Mouse (Mus musculus) liver, embryonic 12.5 days (tissue): ENCODE data around the gene Brd3os. TPM values are rescaled to one million over a fixed set of nuclear protein-coding genes. Genes with fewer than 3 reads are reported as not detected.

Source experiments
- ATAC-seq: fragments of 200-750 bp; cut with Nextera tagmentation; 2 replicates; pipeline ENCODE4 v1.8.0; 2017; ENCODE audit warnings: moderate number of reproducible peaks, mild to moderate bottlenecking, moderate library complexity
- H3K27ac ChIP-seq: fragments of 300-500 bp; sonication (generic); 2 replicates; pipeline ENCODE4 v1.5.1; 2016; ENCODE audit warnings: mild to moderate bottlenecking
- H3K27me3 ChIP-seq: fragments of 300-500 bp; sonication (generic); replicated peaks from 2 replicates; pipeline ENCODE4 v1.6.1; 2016; ENCODE audit warnings: mild to moderate bottlenecking, moderate library complexity
- H3K36me3 ChIP-seq: fragments of 300-500 bp; sonication (generic); 2 replicates; pipeline ENCODE4 v1.6.1; 2016; ENCODE audit warnings: mild to moderate bottlenecking, moderate library complexity
- H3K4me1 ChIP-seq: fragments of 300-500 bp; sonication (generic); 2 replicates; pipeline ENCODE4 v1.6.1; 2016
- H3K4me2 ChIP-seq: fragments of 300-500 bp; sonication (generic); 2 replicates; pipeline ENCODE4 v1.6.1; 2016; ENCODE audit warnings: mild to moderate bottlenecking, moderate library complexity
- H3K4me3 ChIP-seq: fragments of 300-500 bp; sonication (generic); 2 replicates; pipeline ENCODE4 v1.5.1; 2016; ENCODE audit warnings: mild to moderate bottlenecking, moderate library complexity
- H3K9ac ChIP-seq: fragments of 300-500 bp; sonication (generic); 2 replicates; pipeline ENCODE4 v1.6.1; 2016; ENCODE audit warnings: mild to moderate bottlenecking, moderate library complexity
- H3K9me3 ChIP-seq: fragments of 300-500 bp; sonication (generic); replicated peaks from 2 replicates; pipeline ENCODE4 v1.6.1; 2016; ENCODE audit warnings: mild to moderate bottlenecking, moderate library complexity
- WGBS: fragments of 180-500 bp; shearing (Covaris S2); methylation state at CpG from one replicate; pipeline ENCODE4 v1.1.7; 2016; ENCODE audit not compliant: insufficient replicate concordance; 5-methylcytosine and 5-hydroxymethylcytosine counted together
- polyA plus RNA-seq: library from polyadenylated mRNA; unstranded; fragments of >200 nt; fragmentation: Nextera tagmentation; extraction: Ambion mirVana; gene quantifications from 2 replicates; pipeline ENCODE4 v1.2.1, GENCODE M21; 2016

Brd3os gene
- polyA plus RNA-seq, 1 experiment from 2014 or later, result 1.4 TPM

- H3K36me3 ChIP-seq, result peaks cover 85% of the 10 kb centered on the region
- H3K4me3 ChIP-seq, result no peak overlapping the region
- H3K9me3 ChIP-seq, result no peaks in the 10 kb centered on the region
- no peaks in the 10 kb centered on the region for H3K27me3 ChIP-seq
- H3K27ac ChIP-seq, result no peak overlapping the region
- ATAC-seq, result no peak
- no peak overlapping the region for H3K4me2 ChIP-seq
- WGBS, result 84% methylated on average over 5 of the region's 5 CpGs
- H3K9ac ChIP-seq, result no peak overlapping the region
- H3K4me1 ChIP-seq, result peaks cover 7% of the 10 kb centered on the region
These were observed 5.7 kb downstream of the Brd3os start for GRCm38 (mm10) chr2:27447782-27448181.

- ATAC-seq, result no peak
- no peaks in the 10 kb centered on the region for H3K9me3 ChIP-seq
These were observed 8.1 kb downstream of the Brd3os start for GRCm38 (mm10) chr2:27450226-27450625.

DNA sequence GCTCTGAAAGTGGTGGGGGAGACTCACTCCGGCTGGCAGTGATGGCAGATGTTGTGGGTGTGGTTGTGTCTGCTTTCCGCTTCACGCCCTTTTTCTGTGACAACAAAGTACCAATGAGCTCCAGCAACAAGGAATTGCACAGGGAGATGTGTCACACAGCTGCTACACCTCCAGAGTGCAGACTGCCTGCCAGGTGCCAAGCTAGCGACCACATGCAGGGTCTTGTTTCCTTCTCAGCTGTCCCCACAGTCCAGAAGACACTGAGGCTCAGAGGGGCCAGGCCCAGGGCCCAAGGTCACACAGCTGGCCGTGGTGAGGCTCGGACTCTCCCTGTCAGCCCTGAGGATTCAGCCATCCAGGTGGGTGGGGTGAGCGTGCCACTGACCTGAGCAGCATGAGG, 17.6 kb downstream of the Brd3os start:
- H3K27me3 ChIP-seq, result no peaks in the 10 kb centered on the region
- ATAC-seq, result no peak
- 82% methylated on average over 7 of the region's 7 CpGs for WGBS

More at GRCm38 (mm10) chr2:27450226-27450625, 8.1 kb downstream of the Brd3os start:
- no peak overlapping the region for H3K4me3 ChIP-seq
- peaks cover 99% of the 10 kb centered on the region for H3K36me3 ChIP-seq
- no peaks in the 10 kb centered on the region for H3K4me1 ChIP-seq
- no peak overlapping the region for H3K4me2 ChIP-seq
- no peaks in the 10 kb centered on the region for H3K27me3 ChIP-seq
- no peak overlapping the region for H3K9ac ChIP-seq
- H3K27ac ChIP-seq, result no peak overlapping the region
- WGBS, result 81% methylated on average over 14 of the region's 14 CpGs

DNA sequence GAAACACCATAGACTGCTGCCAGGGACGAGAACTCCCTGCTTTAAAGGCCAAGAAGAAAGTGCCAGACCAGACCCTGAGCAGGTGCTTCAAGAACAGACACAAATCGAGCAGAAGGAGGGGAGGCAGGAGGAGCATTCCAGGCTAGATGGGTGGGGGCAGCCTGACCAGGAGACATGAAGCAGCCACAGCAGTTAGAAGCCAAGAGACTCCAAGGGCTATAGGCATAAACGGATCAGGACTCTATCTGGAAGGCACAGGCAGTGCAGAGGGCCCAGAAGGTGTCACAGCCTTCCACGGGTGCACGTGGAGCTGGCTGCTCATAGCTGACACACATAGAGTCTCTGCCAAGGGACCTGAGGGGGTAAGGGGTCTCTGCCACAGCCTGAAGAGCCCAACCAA, 18.0 kb downstream of the Brd3os start:
- no peak for ATAC-seq
- Histone ChIP-seq H3K36me3 (peaks cover 97% of the 10 kb centered on the region), H3K4me2 (no peak overlapping the region), H3K4me3 (no peak overlapping the region), H3K27ac (no peak overlapping the region), H3K4me1 (no peaks in the 10 kb centered on the region), H3K9ac (no peak overlapping the region), H3K27me3 (no peaks in the 10 kb centered on the region), H3K9me3 (no peaks in the 10 kb centered on the region)
- WGBS, result 79% methylated on average over 5 of the region's 5 CpGs

More for the DNA sequence above, 17.6 kb downstream of the Brd3os start:
- Histone ChIP-seq H3K27ac (no peak overlapping the region), H3K9ac (no peak overlapping the region), H3K4me1 (no peaks in the 10 kb centered on the region), H3K4me3 (no peak overlapping the region), H3K9me3 (no peaks in the 10 kb centered on the region), H3K36me3 (peaks cover 99% of the 10 kb centered on the region), H3K4me2 (no peak overlapping the region)

DNA sequence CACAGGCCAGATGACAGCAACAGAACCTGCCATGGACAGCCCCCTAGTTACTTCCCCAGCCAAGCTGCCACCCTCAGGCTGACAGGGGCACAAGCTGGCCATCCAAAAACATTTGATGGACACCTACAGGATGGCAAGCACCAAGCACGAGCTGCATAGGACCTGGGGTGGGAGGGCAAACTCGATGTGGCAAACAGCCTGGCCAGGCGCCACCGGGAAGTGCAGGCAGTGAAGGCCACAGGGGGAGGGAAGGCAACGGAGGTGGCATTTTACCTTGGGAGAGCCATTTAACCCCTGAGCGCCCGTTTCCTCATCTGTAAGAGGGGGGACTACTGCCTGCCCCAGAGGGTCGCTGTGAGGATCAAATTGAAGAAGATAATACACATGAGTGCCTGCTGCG, 18.5 kb downstream of the Brd3os start:
- H3K36me3 ChIP-seq, result peaks cover 97% of the 10 kb centered on the region
- ATAC-seq, result no peak
- no peak overlapping the region for H3K4me2 ChIP-seq
- H3K27ac ChIP-seq, result no peak overlapping the region
- no peaks in the 10 kb centered on the region for H3K9me3 ChIP-seq
- H3K27me3 ChIP-seq, result no peaks in the 10 kb centered on the region
- peaks cover 5% of the 10 kb centered on the region for H3K4me1 ChIP-seq
- H3K4me3 ChIP-seq, result no peak overlapping the region
- WGBS, result 76% methylated on average over 9 of the region's 9 CpGs
- no peak overlapping the region for H3K9ac ChIP-seq

GRCm38 (mm10) chr2:27461881-27462660, 19.9 kb downstream of the Brd3os start:
- Histone ChIP-seq H3K27ac (no peak overlapping the region), H3K36me3 (peaks cover 97% of the 10 kb centered on the region), H3K9me3 (no peaks in the 10 kb centered on the region), H3K4me3 (no peak overlapping the region), H3K4me2 (no peak overlapping the region), H3K27me3 (no peaks in the 10 kb centered on the region), H3K4me1 (peaks cover 16% of the 10 kb centered on the region), H3K9ac (no peak overlapping the region)
- no peak for ATAC-seq
- WGBS, result 85% methylated on average over 4 of the region's 4 CpGs

DNA sequence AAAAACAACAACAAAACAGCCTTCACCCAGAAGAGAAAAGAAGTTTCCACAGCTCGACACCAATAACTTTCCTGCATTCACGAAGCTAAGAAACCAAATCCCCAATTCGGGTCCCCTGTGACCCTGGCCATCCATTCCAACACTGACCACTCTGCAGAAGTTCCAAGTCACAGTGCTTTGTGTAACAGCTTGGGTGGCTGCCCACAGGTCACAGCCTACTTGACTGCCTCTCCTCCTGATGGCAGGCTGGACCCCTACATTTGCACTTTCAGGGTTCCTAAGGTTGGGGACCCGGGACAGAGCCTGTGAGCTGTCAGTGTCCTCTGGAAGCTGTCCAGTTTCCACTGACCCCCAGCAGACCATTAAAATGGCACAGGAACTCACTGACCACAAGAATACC, 20.8 kb downstream of the Brd3os start:
- WGBS, result 78% methylated on average over 4 of the region's 4 CpGs
- H3K36me3 ChIP-seq, result peaks cover 97% of the 10 kb centered on the region

DNA sequence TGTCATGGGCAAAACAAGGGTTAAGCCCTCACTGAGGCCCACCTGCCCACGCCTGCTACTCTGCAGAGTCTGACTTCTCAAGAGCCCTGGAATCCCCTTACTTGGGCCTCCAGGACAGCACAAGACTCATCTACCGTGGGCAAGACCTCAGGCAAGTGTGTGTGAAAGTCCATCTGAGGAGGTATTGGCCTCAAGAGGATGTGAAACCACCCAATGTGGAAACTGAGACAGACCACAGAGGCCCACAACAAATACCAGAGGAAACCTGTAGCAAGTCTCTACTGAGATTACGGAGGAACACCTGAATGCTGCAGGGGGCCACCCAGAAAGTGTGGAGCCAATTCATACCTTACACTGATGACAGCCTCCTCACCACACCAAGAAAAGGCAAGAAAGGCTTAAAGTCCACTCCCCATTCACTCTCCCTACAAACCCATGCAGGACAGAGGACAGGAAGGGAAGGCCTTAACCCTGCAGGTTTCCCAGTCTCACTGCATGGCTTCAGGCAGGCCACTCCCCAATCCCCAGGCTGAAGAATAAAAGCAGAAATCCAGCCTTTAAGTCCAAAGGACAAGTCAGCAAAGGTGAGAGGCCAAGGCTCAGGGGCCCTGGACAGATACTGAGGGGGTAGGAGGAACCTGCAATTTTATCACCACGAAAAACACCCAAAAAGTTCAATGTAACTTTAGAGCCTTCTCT, 27.3 kb downstream of the Brd3os start:
- 42% methylated on average over 4 of the region's 4 CpGs for WGBS
- no peak for ATAC-seq
- Histone ChIP-seq H3K36me3 (peaks cover 69% of the 10 kb centered on the region), H3K4me2 (peak overlapping the region; percentile 79), H3K4me3 (peak overlapping the region; percentile 13; the same call in 1 of the 2 replicates), H3K27me3 (no peaks in the 10 kb centered on the region), H3K27ac (peak overlapping the region; percentile 87), H3K4me1 (peaks cover 90% of the 10 kb centered on the region), H3K9ac (peak overlapping the region; percentile 66), H3K9me3 (no peaks in the 10 kb centered on the region)

More for the DNA sequence above, 20.8 kb downstream of the Brd3os start:
- Histone ChIP-seq H3K4me1 (peaks cover 24% of the 10 kb centered on the region), H3K27ac (no peak overlapping the region), H3K27me3 (no peaks in the 10 kb centered on the region), H3K4me2 (no peak overlapping the region), H3K9ac (no peak overlapping the region), H3K4me3 (no peak overlapping the region), H3K9me3 (no peaks in the 10 kb centered on the region)
- ATAC-seq, result no peak

DNA sequence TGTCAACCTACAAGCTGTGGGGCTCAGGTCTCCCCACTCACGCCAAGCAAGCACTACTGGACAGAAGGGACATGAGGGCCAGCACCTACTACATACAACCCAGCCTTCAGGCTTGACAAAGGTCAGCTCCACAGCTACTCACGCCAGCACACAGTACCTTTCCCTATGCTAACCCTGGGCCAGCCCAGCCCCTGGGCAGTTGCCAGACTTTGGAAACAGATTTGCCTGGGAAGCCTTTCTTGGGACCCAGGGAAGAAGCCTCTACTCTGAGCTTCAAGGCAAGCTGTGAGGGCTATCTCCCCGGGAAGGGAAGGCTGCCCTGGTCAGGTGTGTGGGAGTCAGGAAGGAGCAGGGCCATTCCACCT, 27.8 kb downstream of the Brd3os start:
- Histone ChIP-seq H3K9me3 (no peaks in the 10 kb centered on the region), H3K27me3 (no peaks in the 10 kb centered on the region), H3K36me3 (peaks cover 64% of the 10 kb centered on the region), H3K4me2 (peak overlapping the region; percentile 79), H3K4me3 (peak overlapping the region; percentile 13), H3K4me1 (peaks cover 91% of the 10 kb centered on the region), H3K27ac (peak overlapping the region; percentile 87), H3K9ac (peak overlapping the region; percentile 66)
- ATAC-seq, result no peak
- 56% methylated on average over 3 of the region's 3 CpGs for WGBS

- Histone ChIP-seq H3K9ac (peak overlapping the region; percentile 66), H3K4me1 (peaks cover 87% of the 10 kb centered on the region), H3K27me3 (no peaks in the 10 kb centered on the region), H3K4me2 (peak overlapping the region; percentile 79), H3K36me3 (peaks cover 60% of the 10 kb centered on the region), H3K4me3 (peak overlapping the region; percentile 13), H3K9me3 (no peaks in the 10 kb centered on the region), H3K27ac (peak overlapping the region; percentile 87)
- WGBS, result 16% methylated on average over 2 of the region's 2 CpGs
- ATAC-seq, result peak; percentile 74
These were observed 28.4 kb downstream of the Brd3os start for GRCm38 (mm10) chr2:27470535-27470934.

DNA sequence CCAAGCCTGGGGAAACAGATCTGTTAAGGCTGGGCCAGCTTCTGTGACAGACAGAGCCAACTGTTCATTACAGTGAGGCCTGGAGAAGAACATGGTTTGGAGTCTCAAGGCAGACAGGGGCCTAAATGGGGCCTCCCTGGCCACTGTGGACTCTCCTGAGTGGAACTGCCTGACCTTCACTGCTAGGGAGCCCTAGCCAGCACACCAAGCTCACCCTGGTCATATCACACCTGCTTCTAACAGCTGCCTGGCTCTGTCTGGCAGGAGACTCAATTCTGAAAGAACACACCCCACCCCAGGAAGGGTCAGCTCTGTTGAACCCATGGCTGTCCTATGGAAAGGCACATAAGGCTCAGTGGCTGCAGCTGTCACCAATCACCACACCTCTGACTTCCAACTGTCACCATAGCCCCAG, 29.1 kb downstream of the Brd3os start:
- peak overlapping the region; percentile 87 for H3K27ac ChIP-seq
- H3K36me3 ChIP-seq, result peaks cover 53% of the 10 kb centered on the region
- peaks cover 81% of the 10 kb centered on the region for H3K4me1 ChIP-seq
- no peaks in the 10 kb centered on the region for H3K9me3 ChIP-seq
- no peaks in the 10 kb centered on the region for H3K27me3 ChIP-seq
- peak overlapping the region; percentile 79 for H3K4me2 ChIP-seq
- ATAC-seq, result no peak
- H3K4me3 ChIP-seq, result no peak overlapping the region
- peak overlapping the region; percentile 66 for H3K9ac ChIP-seq

DNA sequence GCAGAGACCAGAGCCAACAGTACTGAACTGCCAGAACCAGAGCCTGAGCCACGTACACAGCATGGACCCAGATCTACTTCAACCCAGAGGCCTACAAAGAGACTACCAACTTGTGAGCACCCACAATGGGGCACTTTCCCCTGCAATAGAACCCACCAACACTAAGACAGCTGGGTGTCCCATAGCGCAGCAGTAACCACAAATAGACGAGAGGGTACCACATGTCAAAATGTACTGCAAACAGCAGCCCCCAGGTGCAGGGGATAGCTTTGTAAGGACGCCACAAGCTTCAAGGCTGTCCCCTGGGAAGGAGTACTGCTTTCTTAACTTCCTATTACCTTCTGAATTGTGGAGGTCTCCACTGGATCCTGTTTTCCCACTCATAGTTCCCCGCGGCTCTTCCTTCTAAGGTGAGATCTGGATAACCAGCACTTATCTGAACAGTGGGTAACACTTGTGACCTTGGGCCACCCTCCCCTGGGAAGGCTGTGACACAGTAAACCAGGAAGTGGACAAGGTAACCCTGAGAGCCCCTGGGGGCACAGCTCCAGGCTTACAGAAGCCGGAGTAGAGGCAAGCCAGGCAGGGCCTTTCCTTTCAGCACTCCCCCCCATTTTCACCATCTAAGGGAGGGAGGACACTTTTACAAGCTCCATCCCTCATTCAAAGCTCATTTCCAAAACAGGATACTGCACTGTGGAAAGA, 31.1 kb downstream of the Brd3os start:
- peaks cover 75% of the 10 kb centered on the region for H3K4me1 ChIP-seq
- no peaks in the 10 kb centered on the region for H3K9me3 ChIP-seq
- ATAC-seq, result no peak
- H3K9ac ChIP-seq, result peak overlapping the region; percentile 92
- H3K36me3 ChIP-seq, result peaks cover 33% of the 10 kb centered on the region
- H3K4me3 ChIP-seq, result peak overlapping the region; percentile 86
- no peaks in the 10 kb centered on the region for H3K27me3 ChIP-seq
- H3K27ac ChIP-seq, result 0 out of 2 replicates have a peak overlapping the region, but pooled peaks have one; percentile 4
- peak overlapping the region; percentile 79 for H3K4me2 ChIP-seq
- 58% methylated on average over 7 of the region's 7 CpGs for WGBS
